Mouse (Mus musculus) C2C12 (cell line): ENCODE measurements around the gene Trnt1. TPM values are rescaled to one million over a fixed set of nuclear protein-coding genes. Genes with fewer than 3 reads are reported as not detected.

Source experiments
- H3K27me3 ChIP-seq: one replicate; pipeline ENCODE4 v1.6.1; 2011; ENCODE audit not compliant: control insufficient read depth, insufficient read depth, insufficient read length
- H3K36me3 ChIP-seq: one replicate; pipeline ENCODE4 v1.6.1; 2011; ENCODE audit not compliant: control insufficient read depth, insufficient read depth
- H3K4me3 ChIP-seq: one replicate; pipeline ENCODE4 v1.5.1; 2011; ENCODE audit warnings: mild to moderate bottlenecking, control low read depth; ENCODE audit not compliant: poor library complexity, insufficient read depth, severe bottlenecking
- H3K79me2 ChIP-seq: one replicate; pipeline ENCODE4 v1.6.1; 2011; ENCODE audit not compliant: control insufficient read depth, insufficient read depth
- H3K79me3 ChIP-seq: one replicate; pipeline ENCODE4 v1.6.1; 2011; ENCODE audit warnings: low read depth, control low read depth
- H3ac ChIP-seq: one replicate; pipeline ENCODE3; 2011; ENCODE audit warnings: low read depth; ENCODE audit not compliant: control insufficient read depth, insufficient read length
- CEBPB ChIP-seq: IDR thresholded peaks from one replicate; pipeline ENCODE4 v1.6.1; 2011; ENCODE audit warnings: low read depth, mild to moderate bottlenecking, control low read depth, moderate library complexity
- CTCF ChIP-seq: IDR thresholded peaks from one replicate; pipeline ENCODE4 v1.5.1; 2011; ENCODE audit not compliant: control insufficient read depth, insufficient read depth, insufficient read length
- FOSL1 ChIP-seq: IDR thresholded peaks from one replicate; pipeline ENCODE4 v1.8.0; 2011; ENCODE audit warnings: mild to moderate bottlenecking, low read length; ENCODE audit not compliant: poor library complexity, insufficient read depth, severe bottlenecking
- MAX ChIP-seq: IDR thresholded peaks from one replicate; pipeline ENCODE4 v1.6.1; 2011; ENCODE audit warnings: mild to moderate bottlenecking, control low read depth
- MYOD1 ChIP-seq: IDR thresholded peaks from one replicate; pipeline ENCODE4 v1.6.1; 2011; ENCODE audit warnings: low read depth; ENCODE audit not compliant: control insufficient read depth, insufficient read length
- MYOG ChIP-seq: IDR thresholded peaks from one replicate; pipeline ENCODE4 v1.6.1; 2011; ENCODE audit not compliant: control insufficient read depth, insufficient read length; ENCODE audit errors: extremely low read depth
- USF1 ChIP-seq: IDR thresholded peaks from one replicate; pipeline ENCODE4 v1.6.1; 2011; ENCODE audit warnings: low read depth, mild to moderate bottlenecking, control low read depth, moderate library complexity
- polyA plus RNA-seq: library from polyadenylated mRNA; unstranded; fragments of >200 nt; fragmentation: generic; extraction: Trizol; gene quantifications from one replicate; pipeline ENCODE4 v1.2.1, GENCODE M21; 2012; ENCODE audit warnings: missing spikeins

The Trnt1 gene
- polyA plus RNA-seq, 1 experiment: 12.9 TPM

DNA sequence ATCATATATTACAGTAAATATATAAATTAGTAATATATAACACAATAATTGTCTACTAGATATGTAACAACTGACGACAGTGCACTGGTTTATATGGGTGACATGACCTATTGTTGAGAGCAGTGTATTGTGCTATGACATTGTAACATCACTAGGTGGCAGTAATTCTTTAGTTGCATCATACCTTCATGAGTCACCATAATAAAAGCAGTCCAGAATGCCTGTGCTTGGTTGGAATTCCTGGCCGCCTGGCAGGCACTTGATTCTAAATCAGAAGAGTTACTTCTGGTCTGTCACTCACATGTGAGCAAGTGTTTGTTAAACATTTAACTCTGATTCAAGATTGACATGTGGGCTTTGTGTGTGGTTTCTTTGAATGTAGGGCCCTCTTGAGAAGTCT lies 36.0 kb downstream of the Trnt1 start:
- Histone ChIP-seq H3ac (no peak overlapping the region), H3K79me3 (no peaks in the 10 kb centered on the region), H3K36me3 (no peaks in the 10 kb centered on the region), H3K4me3 (no peak overlapping the region), H3K79me2 (no peaks in the 10 kb centered on the region), H3K27me3 (no peaks in the 10 kb centered on the region)
- TF ChIP-seq CEBPB (peak; percentile 88), MYOG (no peak), FOSL1 (peak; percentile 14), USF1 (no peak), MYOD1 (no peak), CTCF (no peak), MAX (no peak)

DNA sequence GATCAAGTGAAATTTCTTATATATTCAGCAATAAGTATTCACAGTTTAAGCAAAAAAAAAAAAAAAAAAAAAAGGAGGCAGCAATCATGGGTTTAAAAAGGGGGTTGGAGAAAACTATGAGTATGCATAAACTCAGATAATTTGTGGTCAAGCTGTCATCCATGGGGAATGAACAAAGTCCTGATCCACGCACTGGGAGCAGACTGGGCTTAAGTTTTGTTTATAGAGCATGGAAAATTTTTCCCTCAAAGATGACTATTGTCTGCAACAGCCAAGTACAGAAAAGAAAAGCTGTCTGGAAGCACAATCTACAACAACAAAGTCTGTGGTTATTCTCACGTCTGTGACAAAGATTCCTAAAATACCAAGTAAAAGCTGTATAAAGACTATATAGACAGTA lies 40.2 kb downstream of the Trnt1 start:
- H3K4me3 ChIP-seq: no peak overlapping the region
- TF ChIP-seq CEBPB (no peak), MAX (no peak), MYOD1 (peak; percentile 4)

DNA sequence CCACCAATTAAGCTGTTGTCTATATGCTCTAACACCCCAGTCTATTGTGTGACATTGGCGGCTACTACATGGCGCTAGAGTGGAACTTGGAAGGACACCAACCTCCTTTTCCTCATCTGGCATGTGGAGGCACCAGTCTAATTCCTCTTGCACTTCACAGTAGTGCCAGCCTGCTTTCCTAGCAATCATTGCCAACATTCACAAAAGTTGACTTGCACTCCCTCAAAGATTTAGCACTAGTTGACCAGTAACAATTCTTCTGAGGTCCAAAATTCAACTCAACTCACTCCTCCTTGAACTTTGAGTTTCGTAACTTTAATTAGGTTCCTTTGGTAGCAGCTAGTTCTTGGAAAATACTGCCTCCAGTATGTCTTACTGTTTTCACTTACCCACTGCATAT lies 41.8 kb downstream of the Trnt1 start:
- Histone ChIP-seq H3K79me3 (no peaks in the 10 kb centered on the region), H3K79me2 (no peaks in the 10 kb centered on the region)
- TF ChIP-seq USF1 (no peak), CEBPB (no peak), MAX (no peak), CTCF (no peak), MYOG (no peak), MYOD1 (no peak), FOSL1 (no peak)

More for the DNA sequence above, 40.2 kb downstream of the Trnt1 start:
- Histone ChIP-seq H3K27me3 (no peaks in the 10 kb centered on the region), H3K36me3 (no peaks in the 10 kb centered on the region), H3K79me3 (no peaks in the 10 kb centered on the region), H3K79me2 (no peaks in the 10 kb centered on the region), H3ac (no peak overlapping the region)

DNA sequence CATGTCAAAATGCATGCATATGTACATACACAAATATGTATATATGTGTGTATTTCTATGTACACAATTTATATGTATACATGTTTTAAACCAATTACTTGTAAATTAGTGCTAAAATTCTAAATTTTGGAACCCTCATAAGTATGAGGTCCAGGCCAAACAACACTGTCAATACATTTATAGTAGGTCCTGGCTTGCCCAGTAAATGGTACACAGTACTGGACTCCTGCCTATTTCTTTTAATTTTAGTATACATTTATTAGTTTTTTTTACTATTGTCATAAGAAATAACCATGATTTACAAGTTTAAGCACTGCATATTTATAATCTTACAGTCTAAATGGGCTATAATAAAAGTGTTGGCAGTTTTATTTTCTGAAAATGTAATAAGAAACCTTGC lies 50.3 kb downstream of the Trnt1 start:
- H3K4me3 ChIP-seq: no peak overlapping the region
- H3K79me3 ChIP-seq: no peaks in the 10 kb centered on the region
- no peaks in the 10 kb centered on the region for H3K27me3 ChIP-seq
- no peak overlapping the region for H3ac ChIP-seq
- no peaks in the 10 kb centered on the region for H3K36me3 ChIP-seq
- no peak for TF ChIP-seq MAX
- TF ChIP-seq MYOG: no peak
- TF ChIP-seq CTCF: no peak
- TF ChIP-seq MYOD1: no peak
- TF ChIP-seq FOSL1: no peak
- no peaks in the 10 kb centered on the region for H3K79me2 ChIP-seq

More for the DNA sequence above, 41.8 kb downstream of the Trnt1 start:
- no peak overlapping the region for H3ac ChIP-seq
- H3K36me3 ChIP-seq: no peaks in the 10 kb centered on the region
- H3K4me3 ChIP-seq: no peak overlapping the region
- no peaks in the 10 kb centered on the region for H3K27me3 ChIP-seq

DNA sequence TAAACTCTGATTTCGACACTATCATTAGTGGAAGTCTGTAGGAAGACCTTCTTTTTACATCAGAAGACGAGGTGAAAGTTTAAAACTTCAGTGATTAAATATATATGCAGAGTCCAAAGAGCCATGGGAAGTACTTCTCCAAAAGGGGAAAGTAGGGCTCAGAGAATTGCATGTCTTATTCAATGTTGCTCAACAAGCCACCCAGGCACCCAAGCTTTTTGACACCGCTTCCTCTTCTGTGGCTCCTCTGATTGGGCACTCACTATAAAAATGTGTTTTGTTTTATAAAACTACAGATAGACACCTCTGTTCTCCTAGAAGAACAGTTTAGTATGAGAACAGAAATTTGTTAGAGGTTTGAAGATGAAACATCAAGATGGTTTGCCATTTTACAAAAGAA lies 51.0 kb downstream of the Trnt1 start:
- H3ac ChIP-seq: no peak overlapping the region
- TF ChIP-seq USF1: no peak
- TF ChIP-seq MYOG: no peak
- TF ChIP-seq CTCF: no peak
- TF ChIP-seq MYOD1: no peak
- TF ChIP-seq FOSL1: no peak
- TF ChIP-seq MAX: no peak
- no peak for TF ChIP-seq CEBPB

DNA sequence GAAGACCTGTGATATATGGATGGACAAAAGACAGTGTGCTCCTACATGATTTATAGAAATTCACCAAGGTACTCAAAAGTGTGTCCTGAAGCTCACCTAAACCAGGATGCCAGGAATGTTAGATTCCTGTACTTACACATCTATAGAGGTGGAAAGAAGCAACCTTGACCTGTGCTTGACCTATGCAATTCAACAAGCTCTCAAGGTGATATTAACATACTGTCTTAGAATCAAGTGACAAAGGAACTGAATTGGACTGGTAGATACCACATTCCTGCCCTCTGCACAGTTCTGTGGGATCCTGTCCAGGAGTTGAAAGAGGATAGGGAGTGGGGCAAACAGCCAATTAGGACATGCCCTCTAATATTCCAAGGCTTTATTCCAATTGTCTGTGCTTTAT lies 51.6 kb downstream of the Trnt1 start:
- Histone ChIP-seq H3K27me3 (no peaks in the 10 kb centered on the region), H3K79me2 (no peaks in the 10 kb centered on the region), H3K79me3 (no peaks in the 10 kb centered on the region), H3K4me3 (no peak overlapping the region), H3ac (no peak overlapping the region), H3K36me3 (no peaks in the 10 kb centered on the region)
- TF ChIP-seq MYOD1: no peak
- TF ChIP-seq CTCF: no peak
- TF ChIP-seq MAX: no peak
- TF ChIP-seq CEBPB: no peak
- no peak for TF ChIP-seq USF1
- TF ChIP-seq MYOG: no peak
- no peak for TF ChIP-seq FOSL1

More for the DNA sequence above, 51.0 kb downstream of the Trnt1 start:
- Histone ChIP-seq H3K27me3 (no peaks in the 10 kb centered on the region), H3K36me3 (no peaks in the 10 kb centered on the region), H3K79me3 (no peaks in the 10 kb centered on the region), H3K4me3 (no peak overlapping the region), H3K79me2 (no peaks in the 10 kb centered on the region)
